Mouse (Mus musculus): ENCODE measurements around the gene Pin1. TPM values are rescaled to one million over a fixed set of nuclear protein-coding genes. Genes with fewer than 3 reads are reported as not detected.

Gene Pin1
- polyA plus RNA-seq, 1 experiment: 18.9 TPM

DNA sequence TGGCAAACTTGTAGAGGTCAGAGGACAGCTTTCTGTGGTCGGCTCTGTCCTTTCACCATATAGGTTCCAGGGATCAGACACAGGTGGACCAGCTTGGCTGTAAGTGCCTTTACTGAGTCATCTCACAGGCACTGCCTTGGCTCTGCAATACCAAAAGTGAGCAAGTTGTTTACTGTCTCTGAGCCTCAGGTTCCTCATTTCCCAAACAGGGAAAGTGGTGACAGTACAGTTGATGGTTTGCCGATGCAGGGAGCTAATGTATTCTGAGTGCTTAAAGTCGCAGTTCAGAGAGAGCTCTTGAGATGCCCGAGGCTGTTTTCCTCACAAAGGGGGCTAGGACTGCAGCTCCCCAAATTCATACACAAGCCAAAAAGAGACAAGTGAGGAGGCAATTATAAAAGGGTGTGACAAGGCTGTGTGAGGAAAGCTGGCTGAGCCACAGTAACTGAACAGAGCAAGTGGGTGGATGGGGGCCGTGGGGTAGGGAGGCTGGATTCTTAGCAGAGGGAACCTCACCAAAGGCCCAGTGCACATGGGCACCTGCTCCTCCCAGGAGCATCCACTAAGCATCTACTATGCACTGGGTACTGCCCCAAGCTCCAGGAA, 44.3 kb downstream of the Pin1 start:
- H3K4me1 ChIP-seq (ENCODE audit: control insufficient read depth, insufficient read depth, low read length): no peaks in the 10 kb centered on the region
- no peak overlapping the region for H3K27ac ChIP-seq (ENCODE audit: insufficient read depth, low read depth, low read length)
- no peak for TF ChIP-seq POLR2A (IDR thresholded peaks at IDR 0.05; ENCODE audit: low read depth, low read length)
- TF ChIP-seq CTCF (conservative IDR thresholded peaks at IDR 0.05; ENCODE audit: insufficient read depth, insufficient read length, low read depth, low read length): no peak
- H3K27me3 ChIP-seq (replicated peaks; ENCODE audit: control insufficient read depth, insufficient read depth, low read length): no peaks in the 10 kb centered on the region
- H3K4me3 ChIP-seq (ENCODE audit: insufficient read depth, low read depth, low read length): no peak overlapping the region
- WGBS: 86% methylated on average over 5 of the region's 5 CpGs
- DNase-seq: no peak
- H3K36me3 ChIP-seq (ENCODE audit: control insufficient read depth, insufficient read depth, low read length): no peaks in the 10 kb centered on the region

DNA sequence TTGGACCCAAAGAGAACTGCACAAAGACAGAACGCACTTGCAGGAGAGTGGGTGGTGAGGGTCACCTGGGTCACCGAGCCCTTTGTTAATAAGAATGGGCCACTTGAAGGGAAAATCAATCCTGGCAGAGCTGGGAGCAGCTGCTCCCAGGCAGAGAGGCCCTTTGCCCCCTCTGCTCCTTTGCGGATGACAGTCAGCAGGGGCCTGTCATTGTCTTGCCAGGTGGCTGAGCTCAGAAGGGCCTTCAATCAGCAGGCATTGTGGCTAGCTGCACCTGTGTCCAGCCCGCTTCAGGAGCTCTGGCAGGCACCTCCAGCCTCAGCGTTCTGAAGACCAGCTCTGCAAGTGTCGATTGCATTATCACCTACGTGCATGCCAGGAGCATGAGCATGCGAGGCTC, 45.6 kb downstream of the Pin1 start:
- Histone ChIP-seq H3K36me3 (ENCODE audit: control insufficient read depth, insufficient read depth, low read length) (no peaks in the 10 kb centered on the region), H3K27me3 (replicated peaks; ENCODE audit: control insufficient read depth, insufficient read depth, low read length) (no peaks in the 10 kb centered on the region), H3K4me3 (ENCODE audit: insufficient read depth, low read depth, low read length) (no peak overlapping the region), H3K4me1 (ENCODE audit: control insufficient read depth, insufficient read depth, low read length) (no peaks in the 10 kb centered on the region), H3K27ac (ENCODE audit: insufficient read depth, low read depth, low read length) (no peak overlapping the region)
- TF ChIP-seq CTCF (conservative IDR thresholded peaks at IDR 0.05; ENCODE audit: insufficient read depth, insufficient read length, low read depth, low read length): no peak
- no peak for TF ChIP-seq POLR2A (IDR thresholded peaks at IDR 0.05; ENCODE audit: low read depth, low read length)
- no peak for DNase-seq
- 41% methylated on average over 8 of the region's 8 CpGs for WGBS

DNA sequence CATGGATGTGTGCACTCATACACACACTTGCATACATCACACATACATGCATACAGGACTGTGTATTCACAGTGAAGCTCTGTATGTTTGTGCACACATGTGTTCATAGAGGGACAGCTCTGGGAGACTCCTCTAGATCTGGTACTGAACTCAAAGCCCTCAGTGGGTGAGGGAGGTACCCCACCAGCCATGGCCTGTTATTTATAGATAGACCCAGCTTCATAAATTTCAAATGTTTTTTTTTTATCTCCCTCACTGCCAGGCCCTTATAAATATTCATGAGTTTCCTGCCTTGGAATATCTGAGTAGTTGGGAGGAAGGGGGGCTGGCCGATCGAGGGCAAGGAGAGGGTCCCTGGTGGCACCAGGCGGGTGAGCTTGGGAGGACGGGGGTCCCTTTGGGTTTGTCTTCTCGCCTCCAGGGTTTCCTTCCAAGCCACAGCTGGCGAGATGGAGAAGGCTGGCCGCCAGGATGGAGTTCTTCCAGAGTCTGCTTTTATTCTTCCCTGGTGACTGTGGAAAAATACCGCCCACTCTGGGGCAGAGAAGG, 52.0 kb downstream of the Pin1 start:
- Histone ChIP-seq H3K27ac (ENCODE audit: insufficient read depth, low read depth, low read length) (no peak overlapping the region), H3K27me3 (replicated peaks; ENCODE audit: control insufficient read depth, insufficient read depth, low read length) (no peaks in the 10 kb centered on the region), H3K36me3 (ENCODE audit: control insufficient read depth, insufficient read depth, low read length) (no peaks in the 10 kb centered on the region), H3K4me3 (ENCODE audit: insufficient read depth, low read depth, low read length) (no peak overlapping the region), H3K4me1 (ENCODE audit: control insufficient read depth, insufficient read depth, low read length) (no peaks in the 10 kb centered on the region)
- DNase-seq: no peak
- TF ChIP-seq CTCF (conservative IDR thresholded peaks at IDR 0.05; ENCODE audit: insufficient read depth, insufficient read length, low read depth, low read length) (no peak), POLR2A (IDR thresholded peaks at IDR 0.05; ENCODE audit: low read depth, low read length) (no peak)
- 42% methylated on average over 8 of the region's 8 CpGs for WGBS

GRCm38 (mm10) chr9:20705420-20705819, 53.5 kb downstream of the Pin1 start:
- Histone ChIP-seq H3K27ac (ENCODE audit: insufficient read depth, low read depth, low read length) (no peak overlapping the region), H3K27me3 (replicated peaks; ENCODE audit: control insufficient read depth, insufficient read depth, low read length) (no peaks in the 10 kb centered on the region), H3K4me1 (ENCODE audit: control insufficient read depth, insufficient read depth, low read length) (no peaks in the 10 kb centered on the region), H3K4me3 (ENCODE audit: insufficient read depth, low read depth, low read length) (no peak overlapping the region), H3K36me3 (ENCODE audit: control insufficient read depth, insufficient read depth, low read length) (no peaks in the 10 kb centered on the region)
- no peak for TF ChIP-seq POLR2A (IDR thresholded peaks at IDR 0.05; ENCODE audit: low read depth, low read length)
- no peak for TF ChIP-seq CTCF (conservative IDR thresholded peaks at IDR 0.05; ENCODE audit: insufficient read depth, insufficient read length, low read depth, low read length)
- DNase-seq: no peak

DNA sequence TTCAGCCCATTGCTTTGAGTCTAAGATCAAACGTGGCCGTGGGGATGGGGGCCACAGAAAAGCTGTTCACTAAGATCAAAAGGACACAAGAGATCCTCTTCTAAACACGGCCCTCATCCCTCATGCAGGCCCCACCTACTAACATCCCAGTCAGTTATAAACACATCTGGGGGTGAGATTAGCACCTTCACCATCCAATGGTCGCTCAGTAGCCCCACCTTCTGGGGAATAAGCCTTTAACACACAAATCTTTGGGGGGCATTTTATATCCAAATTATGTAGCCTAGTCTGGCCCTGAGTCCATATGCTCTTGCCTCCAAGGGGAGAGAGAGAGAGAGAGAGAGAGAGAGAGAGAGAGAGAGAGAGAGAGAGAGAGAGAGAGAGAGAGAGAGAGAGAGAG, 54.1 kb downstream of the Pin1 start:
- Histone ChIP-seq H3K36me3 (ENCODE audit: control insufficient read depth, insufficient read depth, low read length) (no peaks in the 10 kb centered on the region), H3K27me3 (replicated peaks; ENCODE audit: control insufficient read depth, insufficient read depth, low read length) (no peaks in the 10 kb centered on the region), H3K27ac (ENCODE audit: insufficient read depth, low read depth, low read length) (no peak overlapping the region), H3K4me3 (ENCODE audit: insufficient read depth, low read depth, low read length) (no peak overlapping the region), H3K4me1 (ENCODE audit: control insufficient read depth, insufficient read depth, low read length) (no peaks in the 10 kb centered on the region)
- TF ChIP-seq CTCF (conservative IDR thresholded peaks at IDR 0.05; ENCODE audit: insufficient read depth, insufficient read length, low read depth, low read length): no peak
- no peak for TF ChIP-seq POLR2A (IDR thresholded peaks at IDR 0.05; ENCODE audit: low read depth, low read length)
- 28% methylated on average over 4 of the region's 4 CpGs for WGBS
- no peak for DNase-seq

DNA sequence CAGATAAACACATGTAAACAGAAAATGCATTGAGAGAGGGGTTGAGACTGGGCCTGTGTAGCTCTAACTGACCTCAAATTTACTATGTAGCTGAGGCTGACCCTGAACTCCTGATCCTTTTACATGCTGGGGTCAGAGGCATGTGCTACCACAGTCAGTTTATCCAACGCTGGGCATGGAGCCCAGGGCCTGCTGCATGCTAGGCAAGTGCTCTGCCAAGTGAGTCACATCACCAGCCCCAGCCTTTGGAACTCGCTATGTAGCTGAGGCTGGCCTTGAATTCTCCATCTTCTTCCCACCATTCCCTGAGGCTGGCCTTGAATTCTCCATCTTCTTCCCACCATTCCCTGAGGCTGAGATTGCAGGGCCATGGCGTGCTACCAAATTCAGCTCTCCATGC, 58.6 kb downstream of the Pin1 start:
- Histone ChIP-seq H3K36me3 (ENCODE audit: control insufficient read depth, insufficient read depth, low read length) (no peaks in the 10 kb centered on the region), H3K27me3 (replicated peaks; ENCODE audit: control insufficient read depth, insufficient read depth, low read length) (no peaks in the 10 kb centered on the region), H3K4me3 (ENCODE audit: insufficient read depth, low read depth, low read length) (no peak overlapping the region), H3K27ac (ENCODE audit: insufficient read depth, low read depth, low read length) (no peak overlapping the region), H3K4me1 (ENCODE audit: control insufficient read depth, insufficient read depth, low read length) (no peaks in the 10 kb centered on the region)
- TF ChIP-seq POLR2A (IDR thresholded peaks at IDR 0.05; ENCODE audit: low read depth, low read length) (no peak), CTCF (conservative IDR thresholded peaks at IDR 0.05; ENCODE audit: insufficient read depth, insufficient read length, low read depth, low read length) (no peak)
- no peak for DNase-seq
- WGBS: 84% methylated on average over 3 of the region's 3 CpGs

DNA sequence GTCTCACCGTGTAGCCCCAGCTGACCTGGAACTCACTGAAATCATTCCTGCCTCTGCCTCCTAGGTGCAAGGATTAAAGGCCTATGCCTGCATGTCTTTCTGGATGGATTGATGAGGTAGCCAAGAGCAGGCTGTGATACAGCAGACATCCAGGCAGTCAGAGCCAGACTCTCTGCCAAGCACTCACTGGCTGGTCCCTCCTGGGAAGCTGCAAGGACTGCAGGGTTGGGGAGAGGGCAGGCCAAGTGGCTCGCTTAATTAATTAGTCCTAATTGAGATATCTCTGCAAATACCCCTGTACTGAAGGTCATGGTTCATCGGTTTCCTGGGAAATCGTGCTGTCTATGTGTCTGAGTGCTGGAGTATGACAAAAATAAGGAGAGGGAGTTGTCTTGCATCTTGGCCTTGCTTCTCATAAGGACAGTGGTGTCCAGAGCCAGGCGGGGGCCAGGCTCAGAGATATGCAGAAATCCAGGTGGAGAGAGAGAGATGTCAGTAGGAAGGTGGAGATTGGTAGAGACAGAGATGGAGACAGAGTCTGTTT, 61.1 kb downstream of the Pin1 start:
- whole genome bisulfite sequencing: 56% methylated on average over 5 of the region's 5 CpGs
- Histone ChIP-seq H3K4me1 (ENCODE audit: control insufficient read depth, insufficient read depth, low read length) (no peaks in the 10 kb centered on the region), H3K4me3 (ENCODE audit: insufficient read depth, low read depth, low read length) (no peak overlapping the region), H3K27ac (ENCODE audit: insufficient read depth, low read depth, low read length) (no peak overlapping the region), H3K27me3 (replicated peaks; ENCODE audit: control insufficient read depth, insufficient read depth, low read length) (no peaks in the 10 kb centered on the region), H3K36me3 (ENCODE audit: control insufficient read depth, insufficient read depth, low read length) (no peaks in the 10 kb centered on the region)
- TF ChIP-seq CTCF (conservative IDR thresholded peaks at IDR 0.05; ENCODE audit: insufficient read depth, insufficient read length, low read depth, low read length) (no peak), POLR2A (IDR thresholded peaks at IDR 0.05; ENCODE audit: low read depth, low read length) (no peak)
- DNase-seq: no peak

Data from kidney, adult 2 months (tissue).